Mouse (Mus musculus) embryonic facial prominence, embryonic 12.5 days (tissue): Measurements from ENCODE around the gene Ackr4. TPM values are rescaled to one million over a fixed set of nuclear protein-coding genes. Genes with fewer than 3 reads are reported as not detected.

Experiments
- ATAC-seq: fragments of 200-750 bp; cut with Nextera tagmentation; 2 replicates; pipeline ENCODE4 v1.8.0; 2017; ENCODE audit not compliant: insufficient number of reproducible peaks, insufficient read depth, low FRiP score, low TSS enrichment
- H3K27ac ChIP-seq: fragments of 300-500 bp; sonication (generic); 2 replicates; pipeline ENCODE4 v1.5.1; 2016; ENCODE audit warnings: mild to moderate bottlenecking
- H3K27me3 ChIP-seq: fragments of 300-500 bp; sonication (generic); 2 replicates; pipeline ENCODE4 v1.6.1; 2016; ENCODE audit warnings: mild to moderate bottlenecking, moderate library complexity
- H3K36me3 ChIP-seq: fragments of 300-500 bp; sonication (generic); 2 replicates; pipeline ENCODE4 v1.6.1; 2016; ENCODE audit warnings: mild to moderate bottlenecking
- H3K4me1 ChIP-seq: fragments of 300-500 bp; sonication (generic); 2 replicates; pipeline ENCODE4 v1.6.1; 2016
- H3K4me2 ChIP-seq: fragments of 300-500 bp; sonication (generic); replicated peaks from 2 replicates; pipeline ENCODE4 v1.6.1; 2016; ENCODE audit warnings: mild to moderate bottlenecking, moderate library complexity
- H3K4me3 ChIP-seq: fragments of 300-500 bp; sonication (generic); 2 replicates; pipeline ENCODE4 v1.5.1; 2016; ENCODE audit warnings: mild to moderate bottlenecking
- H3K9ac ChIP-seq: fragments of 300-500 bp; sonication (generic); 2 replicates; pipeline ENCODE4 v1.6.1; 2016; ENCODE audit warnings: mild to moderate bottlenecking, moderate library complexity
- H3K9me3 ChIP-seq: fragments of 300-500 bp; sonication (generic); 2 replicates; pipeline ENCODE4 v1.6.1; 2016; ENCODE audit warnings: mild to moderate bottlenecking, moderate library complexity
- WGBS: fragments of 180-500 bp; shearing (Covaris S2); methylation state at CpG from one replicate; pipeline ENCODE4 v1.1.7; 2016; 5-methylcytosine and 5-hydroxymethylcytosine counted together
- polyA plus RNA-seq: library from polyadenylated mRNA; unstranded; fragments of >200 nt; fragmentation: Nextera tagmentation; extraction: Ambion mirVana; gene quantifications from 2 replicates; pipeline ENCODE4 v1.2.1, GENCODE M21; 2016

Ackr4 gene
- polyA plus RNA-seq, 1 experiment from 2014 or later: 0.82 TPM

- 52% methylated on average over 5 of the region's 5 CpGs for WGBS
- ATAC-seq: no peak
Observed at GRCm38 (mm10) chr9:104079379-104079778, 47.4 kb downstream of the Ackr4 start.

GRCm38 (mm10) chr9:104078780-104079179 lies 48.0 kb downstream of the Ackr4 start:
- 95% methylated on average over 1 of the region's 1 CpGs for WGBS
- H3K4me2 ChIP-seq: no peak overlapping the region
- H3K4me3 ChIP-seq: no peak overlapping the region
- H3K36me3 ChIP-seq: no peaks in the 10 kb centered on the region
- H3K4me1 ChIP-seq: no peaks in the 10 kb centered on the region
- H3K9me3 ChIP-seq: no peaks in the 10 kb centered on the region
- H3K9ac ChIP-seq: no peak overlapping the region
- no peak overlapping the region for H3K27ac ChIP-seq
- H3K27me3 ChIP-seq: no peaks in the 10 kb centered on the region
- no peak for ATAC-seq

More at GRCm38 (mm10) chr9:104079379-104079778, 47.4 kb downstream of the Ackr4 start:
- H3K9ac ChIP-seq: no peak overlapping the region
- no peak overlapping the region for H3K4me2 ChIP-seq
- no peaks in the 10 kb centered on the region for H3K36me3 ChIP-seq
- H3K9me3 ChIP-seq: no peaks in the 10 kb centered on the region
- no peak overlapping the region for H3K27ac ChIP-seq
- H3K27me3 ChIP-seq: no peaks in the 10 kb centered on the region
- no peak overlapping the region for H3K4me3 ChIP-seq
- H3K4me1 ChIP-seq: no peaks in the 10 kb centered on the region

DNA sequence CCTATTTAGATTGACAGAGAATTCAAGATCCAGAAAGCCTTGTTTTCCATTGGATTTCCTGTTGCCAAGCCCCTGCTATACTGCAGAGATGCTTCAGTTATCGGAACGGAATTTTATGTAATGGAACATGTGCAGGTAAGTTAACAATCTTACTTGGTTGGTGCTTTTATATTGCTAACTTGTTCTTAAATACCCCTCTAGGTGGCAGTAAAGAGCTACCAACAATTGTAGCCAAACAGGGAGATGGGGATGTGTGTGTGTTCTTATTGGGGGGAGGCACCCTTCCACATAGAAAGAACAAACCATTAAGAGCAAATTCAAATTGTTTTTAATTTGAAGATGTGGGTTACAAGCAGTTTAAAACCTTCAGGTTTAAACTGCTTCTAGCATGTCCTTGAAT lies 50.9 kb downstream of the Ackr4 start:
- no peaks in the 10 kb centered on the region for H3K36me3 ChIP-seq
- H3K27ac ChIP-seq: no peak overlapping the region
- WGBS: 56% methylated on average over 2 of the region's 2 CpGs
- no peak overlapping the region for H3K9ac ChIP-seq
- no peaks in the 10 kb centered on the region for H3K9me3 ChIP-seq
- ATAC-seq: no peak
- H3K4me3 ChIP-seq: no peak overlapping the region
- H3K27me3 ChIP-seq: no peaks in the 10 kb centered on the region
- H3K4me1 ChIP-seq: no peaks in the 10 kb centered on the region
- H3K4me2 ChIP-seq: no peak overlapping the region

- no peak overlapping the region for H3K4me3 ChIP-seq
- no peak overlapping the region for H3K27ac ChIP-seq
- no peaks in the 10 kb centered on the region for H3K9me3 ChIP-seq
- WGBS: 75% methylated on average over 8 of the region's 8 CpGs
- no peak for ATAC-seq
- H3K9ac ChIP-seq: no peak overlapping the region
- H3K4me2 ChIP-seq: no peak overlapping the region
- H3K27me3 ChIP-seq: no peaks in the 10 kb centered on the region
- no peaks in the 10 kb centered on the region for H3K36me3 ChIP-seq
- no peaks in the 10 kb centered on the region for H3K4me1 ChIP-seq
Observed at GRCm38 (mm10) chr9:104070863-104071604, 55.7 kb downstream of the Ackr4 start.

GRCm38 (mm10) chr9:104070241-104070640 lies 56.5 kb downstream of the Ackr4 start:
- Histone ChIP-seq H3K4me1 (no peaks in the 10 kb centered on the region), H3K9ac (no peak overlapping the region), H3K36me3 (no peaks in the 10 kb centered on the region), H3K9me3 (no peaks in the 10 kb centered on the region), H3K4me3 (no peak overlapping the region), H3K27ac (no peak overlapping the region), H3K27me3 (no peaks in the 10 kb centered on the region), H3K4me2 (no peak overlapping the region)
- no peak for ATAC-seq
- 74% methylated on average over 4 of the region's 4 CpGs for WGBS

GRCm38 (mm10) chr9:104064571-104064970 lies 62.2 kb downstream of the Ackr4 start:
- Histone ChIP-seq H3K4me2 (no peak overlapping the region), H3K36me3 (peaks cover 15% of the 10 kb centered on the region; the same call in 1 of the 2 replicates), H3K9ac (no peak overlapping the region), H3K27ac (no peak overlapping the region), H3K4me1 (peaks cover 16% of the 10 kb centered on the region), H3K27me3 (no peaks in the 10 kb centered on the region), H3K9me3 (no peaks in the 10 kb centered on the region), H3K4me3 (no peak overlapping the region)
- 22% methylated on average over 1 of the region's 1 CpGs for WGBS
- no peak for ATAC-seq

- under 1% methylated on average over 29 of the region's 30 CpGs for WGBS
- H3K27ac ChIP-seq: 0 out of 2 replicates have a peak within 1 kb of the TSS, but pooled peaks have one; percentile 54
- peak within 1 kb of the TSS; percentile 86 for H3K9ac ChIP-seq
Observed at GRCm38 (mm10) chr9:104063244-104063961, 63.3 kb downstream of the Ackr4 start, which contains the start of gene Acad11. Gene Acad11, plus strand, starts transcription at chr9:104063377.

DNA sequence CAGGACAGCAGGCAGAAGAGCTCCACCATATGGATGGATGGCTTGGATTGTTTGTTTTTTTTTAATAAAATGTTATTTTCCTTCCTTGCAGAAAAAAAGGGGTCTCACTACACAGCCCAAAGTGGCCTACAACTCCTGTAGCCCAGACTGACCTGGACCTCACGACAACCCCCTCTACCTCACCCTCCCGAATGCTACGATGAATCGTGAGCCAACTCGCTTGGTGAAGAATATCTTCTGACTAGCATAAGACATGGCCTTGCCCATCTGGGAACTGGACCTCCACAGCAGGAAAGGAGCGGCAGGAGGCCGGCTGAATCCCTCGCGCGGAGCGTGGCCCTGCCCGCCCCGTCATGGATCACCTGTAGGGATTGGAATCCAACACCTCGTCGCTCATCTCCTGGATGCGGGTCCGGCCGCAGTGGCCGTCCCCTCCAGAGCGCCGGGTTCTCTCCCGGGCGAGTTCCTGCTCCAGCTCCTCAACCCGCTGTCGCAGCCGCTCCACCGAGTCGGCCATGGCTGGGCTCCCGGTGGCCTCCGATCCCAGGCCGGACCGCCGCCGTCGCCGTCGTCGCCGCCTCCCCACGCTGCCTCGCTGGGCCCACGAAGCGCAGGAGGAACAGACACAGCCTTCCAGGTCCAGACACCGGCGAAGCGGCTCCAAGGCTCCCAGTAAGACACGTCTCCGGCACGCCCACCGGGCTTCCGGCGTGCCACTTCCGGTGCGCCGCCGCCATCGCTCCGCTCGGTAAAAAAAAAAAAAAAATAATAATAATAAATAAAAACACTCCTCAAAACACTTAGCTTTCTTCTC lies 64.1 kb downstream of the Ackr4 start, which contains the start of gene Uba5:
Gene Uba5 (minus strand): TSS at position 705 of the 814 bp plus-strand sequence.
- ATAC-seq: peak; percentile 58; the same call in 1 of the 2 replicates
- Histone ChIP-seq H3K9me3 (no peaks in the 10 kb centered on the region), H3K4me1 (peaks cover 16% of the 10 kb centered on the region), H3K27me3 (no peaks in the 10 kb centered on the region), H3K36me3 (peaks cover 27% of the 10 kb centered on the region), H3K27ac (0 out of 2 replicates have a peak within 1 kb of the TSS, but pooled peaks have one; percentile 54), H3K4me2 (peak within 1 kb of the TSS; percentile 85), H3K4me3 (peak within 1 kb of the TSS; percentile 99), H3K9ac (peak within 1 kb of the TSS; percentile 86)
- WGBS: 1% methylated on average over 59 of the region's 59 CpGs

More at GRCm38 (mm10) chr9:104063244-104063961, 63.3 kb downstream of the Ackr4 start, which contains the start of gene Acad11:
- ATAC-seq: peak; percentile 92
- peaks cover 19% of the 10 kb centered on the region; the same call in 1 of the 2 replicates for H3K36me3 ChIP-seq
- no peaks in the 10 kb centered on the region for H3K27me3 ChIP-seq
- no peaks in the 10 kb centered on the region for H3K9me3 ChIP-seq
- H3K4me2 ChIP-seq: peak within 1 kb of the TSS; percentile 85
- peak within 1 kb of the TSS; percentile 99 for H3K4me3 ChIP-seq
- peaks cover 16% of the 10 kb centered on the region for H3K4me1 ChIP-seq

- Histone ChIP-seq H3K36me3 (peaks cover 85% of the 10 kb centered on the region), H3K27ac (no peak overlapping the region), H3K4me1 (no peaks in the 10 kb centered on the region), H3K9me3 (no peaks in the 10 kb centered on the region), H3K4me2 (no peak overlapping the region), H3K9ac (no peak overlapping the region), H3K4me3 (no peak overlapping the region), H3K27me3 (no peaks in the 10 kb centered on the region)
- 89% methylated on average over 6 of the region's 6 CpGs for WGBS
- ATAC-seq: 0 out of 2 replicates have a peak, but pooled peaks have one; percentile 41
Observed at GRCm38 (mm10) chr9:104051028-104051427, 75.7 kb downstream of the Ackr4 start.

DNA sequence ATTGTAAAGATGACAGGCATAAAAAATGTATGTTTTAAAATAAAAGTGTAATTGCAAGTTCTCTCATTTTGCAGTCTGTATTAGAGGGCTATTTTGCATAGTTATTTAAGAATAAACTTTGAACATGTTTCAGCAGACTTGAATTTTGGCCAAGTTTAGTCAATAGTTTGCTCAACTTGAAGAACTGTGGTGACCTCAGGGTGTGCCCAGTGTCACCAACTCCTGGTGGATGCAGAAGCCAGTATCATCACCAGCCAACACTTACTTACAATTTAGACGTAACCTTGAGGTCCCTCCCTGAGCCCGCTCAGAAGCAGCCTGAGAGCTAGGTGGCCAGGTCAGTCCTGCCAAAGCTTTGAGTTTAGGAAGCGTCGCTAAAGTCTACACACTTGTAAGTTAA lies 83.1 kb downstream of the Ackr4 start:
- H3K27me3 ChIP-seq: no peaks in the 10 kb centered on the region
- WGBS: 86% methylated on average over 4 of the region's 4 CpGs
- peaks cover 40% of the 10 kb centered on the region for H3K36me3 ChIP-seq
- no peaks in the 10 kb centered on the region for H3K4me1 ChIP-seq
- H3K9me3 ChIP-seq: no peaks in the 10 kb centered on the region
- no peak overlapping the region for H3K27ac ChIP-seq
- ATAC-seq: no peak
- H3K4me3 ChIP-seq: no peak overlapping the region
- no peak overlapping the region for H3K9ac ChIP-seq
- no peak overlapping the region for H3K4me2 ChIP-seq

GRCm38 (mm10) chr9:104040362-104040761 lies 86.4 kb downstream of the Ackr4 start, which contains the start of gene Gm28305:
Gene Gm28305, plus strand, starts transcription at chr9:104040662.
- Histone ChIP-seq H3K4me3 (no peak within 1 kb of the TSS), H3K9me3 (no peaks in the 10 kb centered on the region), H3K4me1 (no peaks in the 10 kb centered on the region), H3K36me3 (peaks cover 31% of the 10 kb centered on the region), H3K4me2 (no peak within 1 kb of the TSS), H3K27ac (no peak within 1 kb of the TSS), H3K27me3 (no peaks in the 10 kb centered on the region), H3K9ac (no peak within 1 kb of the TSS)
- no peak for ATAC-seq
- WGBS: 64% methylated on average over 2 of the region's 2 CpGs
